Mouse (Mus musculus) G1E (cell line): ENCODE data around the gene Rcn1. TPM values are rescaled to one million over a fixed set of nuclear protein-coding genes. Genes with fewer than 3 reads are reported as not detected.
A peak's percentile ranks its signal among the peaks of the same experiment; 100 is the strongest.

ENCODE experiments used
- ATAC-seq: 2 replicates; pipeline ENCODE4 v1.8.0; 2016; ENCODE audit warnings: mild to moderate bottlenecking; ENCODE audit not compliant: insufficient number of reproducible peaks, poor library complexity, low FRiP score, severe bottlenecking; ENCODE audit errors: extremely low read depth
- DNase-seq: peaks from one replicate; pipeline ENCODE4 v3.0.0; 2012; ENCODE audit warnings: low spot score
- H3K27me3 ChIP-seq: 2 replicates; pipeline ENCODE4 v1.6.1; 2012; ENCODE audit warnings: mild to moderate bottlenecking, low read length, inconsistent platforms; ENCODE audit not compliant: insufficient read depth
- H3K36me3 ChIP-seq: replicated peaks from 2 replicates; pipeline ENCODE3; 2012; ENCODE audit warnings: mild to moderate bottlenecking, inconsistent platforms
- H3K4me1 ChIP-seq: 2 replicates; pipeline ENCODE4 v1.6.1; 2012; ENCODE audit warnings: low read depth, low read length, inconsistent platforms, mixed read lengths; ENCODE audit not compliant: insufficient read depth
- H3K4me3 ChIP-seq: 2 replicates; pipeline ENCODE4 v1.5.1; 2012; ENCODE audit warnings: low read depth, mild to moderate bottlenecking, inconsistent platforms, low read length, moderate library complexity, mixed read lengths
- H3K9me3 ChIP-seq: replicated peaks from 2 replicates; pipeline ENCODE4 v1.6.1; 2012; ENCODE audit warnings: inconsistent platforms
- CTCF ChIP-seq: IDR thresholded peaks from 2 replicates; pipeline ENCODE4 v1.5.1; 2012; ENCODE audit warnings: low read depth, low read length, inconsistent platforms, mixed read lengths
- GATA1 ChIP-seq: IDR thresholded peaks from 2 replicates; pipeline ENCODE4 v1.6.1; 2012; ENCODE audit warnings: borderline replicate concordance, low read length, inconsistent platforms, mixed read lengths
- GATA2 ChIP-seq: IDR thresholded peaks from 2 replicates; pipeline ENCODE4 v1.6.1; 2012; ENCODE audit warnings: low read depth, low read length, inconsistent platforms, borderline replicate concordance
- POLR2AphosphoS5 ChIP-seq: IDR thresholded peaks from 2 replicates; pipeline ENCODE4 v1.6.1; 2012; ENCODE audit warnings: low read depth, low read length, inconsistent platforms; ENCODE audit not compliant: insufficient replicate concordance
- TAL1 ChIP-seq: conservative IDR thresholded peaks from 2 replicates; pipeline ENCODE4 v1.6.1; 2012; ENCODE audit warnings: low read depth, low read length, inconsistent platforms, mixed read lengths
- polyA plus RNA-seq: library from polyadenylated mRNA; stranded (reverse); fragments of >175 nt; gene quantifications from 2 replicates; pipeline ENCODE4 v1.2.3, GENCODE M21; 2012
- total RNA-seq, 2 experiments: library from RNA; stranded (forward) in 1 of 2; stranded (reverse) in 1 of 2; fragments of 200-1000 nt in 1 of 2; fragments of >200 nt in 1 of 2; fragmentation: Nextera tagmentation in 1 of 2; gene quantifications; 2 replicates each; pipeline ENCODE4 v1.2.3; 2014 to 2017

The Rcn1 gene
- total and polyA plus RNA-seq, 3 experiments = 2.5 to 23.6 (median 7.4) TPM

GRCm38 (mm10) chr2:105416046-105416659, 17.0 kb upstream of the Rcn1 start:
- Histone ChIP-seq H3K27me3 (no peaks in the 10 kb centered on the region), H3K9me3 (peaks cover 3% of the 10 kb centered on the region; the same call in 1 of the 2 replicates), H3K4me3 (no peak overlapping the region), H3K36me3 (no peaks in the 10 kb centered on the region), H3K4me1 (peaks cover 68% of the 10 kb centered on the region)
- TF ChIP-seq CTCF (no peak), TAL1 (no peak), GATA2 (no peak), POLR2AphosphoS5 (no peak), GATA1 (no peak)
- DNase-seq (no peak), ATAC-seq (no peak)

DNA sequence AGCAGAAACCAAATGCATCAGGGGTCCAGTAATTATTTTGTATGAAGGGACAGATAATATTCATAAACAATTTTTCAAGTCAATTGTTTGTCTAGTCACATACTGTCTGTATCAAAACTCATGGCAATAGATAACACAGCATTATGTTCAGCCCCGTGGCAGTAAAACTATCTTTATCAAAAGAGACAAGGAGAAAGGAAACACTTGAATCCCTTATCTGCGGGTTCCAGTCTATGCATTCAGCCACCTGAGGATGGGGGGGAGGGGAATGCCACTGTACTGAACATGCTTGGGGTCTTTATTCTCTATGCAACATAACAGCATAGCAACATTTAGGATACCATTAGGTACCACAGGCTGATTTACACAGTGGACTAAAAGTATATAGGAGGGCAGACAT, 15.2 kb upstream of the Rcn1 start:
- ATAC-seq (peak; percentile 83), DNase-seq (peak; percentile 38)
- Histone ChIP-seq H3K36me3 (no peaks in the 10 kb centered on the region), H3K4me3 (no peak overlapping the region; the same call in 1 of the 2 replicates), H3K9me3 (no peaks in the 10 kb centered on the region), H3K27me3 (no peaks in the 10 kb centered on the region), H3K4me1 (peaks cover 80% of the 10 kb centered on the region)
- TF ChIP-seq TAL1 = peak; percentile 74
- TF ChIP-seq POLR2AphosphoS5 = no peak

GRCm38 (mm10) chr2:105409253-105409652, 10.1 kb upstream of the Rcn1 start:
- DNase-seq (no peak), ATAC-seq (no peak)
- TF ChIP-seq POLR2AphosphoS5 (no peak), TAL1 (no peak), GATA1 (no peak), GATA2 (no peak), CTCF (no peak)
- Histone ChIP-seq H3K4me3 (no peak overlapping the region), H3K36me3 (no peaks in the 10 kb centered on the region), H3K4me1 (peaks cover 49% of the 10 kb centered on the region), H3K9me3 (no peaks in the 10 kb centered on the region), H3K27me3 (no peaks in the 10 kb centered on the region)

GRCm38 (mm10) chr2:105408511-105408910, 9.4 kb upstream of the Rcn1 start:
- ATAC-seq = no peak
- H3K4me1 ChIP-seq = peaks cover 42% of the 10 kb centered on the region

DNA sequence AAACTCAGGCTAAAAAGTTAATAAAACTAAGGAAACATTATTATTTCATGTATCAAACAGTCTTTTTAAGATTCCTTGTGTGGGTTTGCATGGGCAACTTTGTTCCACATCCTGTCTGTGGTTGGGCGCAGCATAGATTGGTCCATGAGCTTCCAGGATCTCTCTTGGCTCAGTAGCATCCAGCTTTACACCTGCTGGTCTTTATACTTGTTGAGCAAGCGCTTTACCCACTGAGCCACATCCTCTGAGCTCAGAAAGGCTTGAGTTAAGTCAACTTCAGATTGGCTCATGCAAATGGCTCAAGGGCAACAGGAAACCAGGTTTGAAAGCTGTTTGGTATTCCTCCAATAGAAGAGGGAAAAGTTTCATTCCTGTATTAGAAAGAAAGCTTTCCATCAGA, 3.1 kb upstream of the Rcn1 start:
- no peaks in the 10 kb centered on the region; the same call in 1 of the 2 replicates for H3K27me3 ChIP-seq
- TF ChIP-seq TAL1 = no peak
- TF ChIP-seq GATA1 = no peak
- no peak for TF ChIP-seq CTCF
- no peak for TF ChIP-seq POLR2AphosphoS5
- TF ChIP-seq GATA2 = no peak
- peaks cover 33% of the 10 kb centered on the region for H3K4me1 ChIP-seq
- H3K36me3 ChIP-seq = no peaks in the 10 kb centered on the region
- no peaks in the 10 kb centered on the region for H3K9me3 ChIP-seq
- H3K4me3 ChIP-seq = no peak overlapping the region
- no peak for ATAC-seq
- DNase-seq = no peak

More at GRCm38 (mm10) chr2:105408511-105408910, 9.4 kb upstream of the Rcn1 start:
- H3K9me3 ChIP-seq = no peaks in the 10 kb centered on the region
- DNase-seq = no peak
- TF ChIP-seq TAL1 (no peak), CTCF (no peak), POLR2AphosphoS5 (no peak), GATA2 (no peak), GATA1 (no peak)
- no peaks in the 10 kb centered on the region for H3K27me3 ChIP-seq
- H3K36me3 ChIP-seq = no peaks in the 10 kb centered on the region
- H3K4me3 ChIP-seq = no peak overlapping the region

GRCm38 (mm10) chr2:105400558-105400957, 1.4 kb upstream of the Rcn1 start:
- DNase-seq = no peak
- ATAC-seq = no peak
- TF ChIP-seq TAL1 (no peak), GATA1 (no peak), POLR2AphosphoS5 (no peak), GATA2 (no peak), CTCF (no peak)
- Histone ChIP-seq H3K9me3 (no peaks in the 10 kb centered on the region), H3K4me1 (peaks cover 43% of the 10 kb centered on the region), H3K27me3 (no peaks in the 10 kb centered on the region; the same call in 1 of the 2 replicates), H3K4me3 (no peak overlapping the region), H3K36me3 (peaks cover 10% of the 10 kb centered on the region)
